Mouse (Mus musculus) neural tube, embryonic 13.5 days (tissue): ENCODE data around the gene Mgat4a. TPM values are rescaled to one million over a fixed set of nuclear protein-coding genes. Genes with fewer than 3 reads are reported as not detected.

Experiments
- ATAC-seq: fragments of 200-750 bp; cut with Nextera tagmentation; 2 replicates; pipeline ENCODE4 v1.8.0; 2017; ENCODE audit warnings: low read depth, mild to moderate bottlenecking, moderate TSS enrichment, moderate library complexity
- H3K27ac ChIP-seq: fragments of 300-500 bp; sonication (generic); replicated peaks from 2 replicates; pipeline ENCODE4 v1.5.1; 2015; ENCODE audit warnings: moderate library complexity, mild to moderate bottlenecking, inconsistent platforms
- H3K27me3 ChIP-seq: fragments of 300-500 bp; sonication (generic); 2 replicates; pipeline ENCODE4 v1.6.1; 2015; ENCODE audit warnings: mild to moderate bottlenecking, inconsistent platforms
- H3K36me3 ChIP-seq: fragments of 300-500 bp; sonication (generic); 2 replicates; pipeline ENCODE4 v1.6.1; 2015; ENCODE audit warnings: mild to moderate bottlenecking, inconsistent platforms
- H3K4me1 ChIP-seq: fragments of 300-500 bp; sonication (generic); replicated peaks from 2 replicates; pipeline ENCODE4 v1.6.1; 2015; ENCODE audit warnings: inconsistent platforms
- H3K4me2 ChIP-seq: fragments of 300-500 bp; sonication (generic); 2 replicates; pipeline ENCODE4 v1.6.1; 2015; ENCODE audit warnings: inconsistent platforms, mild to moderate bottlenecking, moderate library complexity
- H3K4me3 ChIP-seq: fragments of 300-500 bp; sonication (generic); 2 replicates; pipeline ENCODE4 v1.5.1; 2015; ENCODE audit warnings: mild to moderate bottlenecking, inconsistent platforms
- H3K9ac ChIP-seq: fragments of 300-500 bp; sonication (generic); 2 replicates; pipeline ENCODE4 v1.6.1; 2015; ENCODE audit warnings: moderate library complexity, mild to moderate bottlenecking, inconsistent platforms
- H3K9me3 ChIP-seq: fragments of 300-500 bp; sonication (generic); 2 replicates; pipeline ENCODE4 v1.6.1; 2016; ENCODE audit warnings: inconsistent platforms
- WGBS: fragments of 180-500 bp; shearing (Covaris S2); methylation state at CpG from one replicate; pipeline ENCODE4 v1.1.7; 2015; 5-methylcytosine and 5-hydroxymethylcytosine counted together
- polyA plus RNA-seq: library from polyadenylated mRNA; unstranded; fragments of >200 nt; fragmentation: Nextera tagmentation; extraction: Ambion mirVana; gene quantifications from 2 replicates; pipeline ENCODE4 v1.2.1, GENCODE M21; 2015

The Mgat4a gene
- 6.9 and 7.1 TPM in 2 replicates for polyA plus RNA-seq

DNA sequence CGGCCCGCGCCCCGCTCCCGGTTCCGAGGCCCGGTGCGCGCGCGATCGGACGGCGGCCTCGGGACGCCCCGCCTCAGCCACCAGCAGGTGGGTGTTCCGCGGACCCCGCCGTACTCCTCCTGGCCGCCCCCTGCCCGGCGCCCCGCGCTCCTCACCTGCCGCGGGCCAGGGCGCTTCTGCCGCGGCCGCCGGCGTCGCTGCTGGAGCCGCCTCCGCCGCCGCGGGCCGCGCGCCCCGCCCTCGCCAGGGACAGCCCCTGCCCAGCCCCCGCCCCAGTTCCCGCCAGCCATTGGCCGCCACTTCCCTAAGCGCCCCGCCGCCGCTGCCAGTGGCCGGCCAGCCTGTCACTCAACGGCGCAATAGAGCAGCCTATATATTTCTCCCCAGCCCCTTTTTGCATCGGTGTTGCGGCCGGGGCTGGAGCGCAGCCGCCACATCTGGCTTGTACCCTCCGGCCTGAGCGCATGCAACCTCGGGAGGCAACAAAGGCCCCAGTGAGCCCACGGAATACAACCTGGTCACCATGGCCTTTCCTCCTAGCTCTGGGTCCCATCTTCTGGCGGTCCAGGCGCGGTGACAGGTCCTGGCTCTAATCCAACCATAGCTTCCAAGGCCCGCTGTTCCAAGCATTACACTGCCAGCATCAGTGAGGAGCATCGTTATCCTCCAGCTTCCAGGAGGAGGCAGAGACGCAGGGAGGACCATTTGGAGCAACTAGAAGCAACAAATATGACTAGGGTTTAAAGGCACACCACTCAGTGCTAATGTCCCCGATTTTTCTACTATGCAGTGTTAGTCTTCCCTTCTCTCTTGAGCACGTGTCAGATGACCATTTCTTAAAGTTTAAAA, at the start of gene Mgat4a:
Gene Mgat4a, minus strand, starts transcription at position 207 of the 849 bp plus-strand sequence.
- WGBS = 2% methylated on average over 29 of the region's 72 CpGs

GRCm38 (mm10) chr1:37585809-37586480, 45.1 kb upstream of the Mgat4a start:
- no peaks in the 10 kb centered on the region for H3K4me1 ChIP-seq
- no peaks in the 10 kb centered on the region for H3K27me3 ChIP-seq
- WGBS = 79% methylated on average over 13 of the region's 13 CpGs
- no peak for ATAC-seq
- H3K9ac ChIP-seq = no peak overlapping the region
- H3K9me3 ChIP-seq = no peaks in the 10 kb centered on the region
- no peak overlapping the region for H3K4me3 ChIP-seq
- no peaks in the 10 kb centered on the region for H3K36me3 ChIP-seq
- no peak overlapping the region for H3K4me2 ChIP-seq
- no peak overlapping the region for H3K27ac ChIP-seq

More for the DNA sequence above, at the start of gene Mgat4a:
- Histone ChIP-seq H3K27ac (peak within 1 kb of the TSS; percentile 93), H3K9me3 (no peaks in the 10 kb centered on the region), H3K4me2 (peak within 1 kb of the TSS; percentile 90), H3K4me1 (peaks cover 31% of the 10 kb centered on the region), H3K36me3 (no peaks in the 10 kb centered on the region), H3K4me3 (peak within 1 kb of the TSS; percentile 76), H3K9ac (peak within 1 kb of the TSS; percentile 86), H3K27me3 (peaks cover 23% of the 10 kb centered on the region)
- ATAC-seq = peak; percentile 99

DNA sequence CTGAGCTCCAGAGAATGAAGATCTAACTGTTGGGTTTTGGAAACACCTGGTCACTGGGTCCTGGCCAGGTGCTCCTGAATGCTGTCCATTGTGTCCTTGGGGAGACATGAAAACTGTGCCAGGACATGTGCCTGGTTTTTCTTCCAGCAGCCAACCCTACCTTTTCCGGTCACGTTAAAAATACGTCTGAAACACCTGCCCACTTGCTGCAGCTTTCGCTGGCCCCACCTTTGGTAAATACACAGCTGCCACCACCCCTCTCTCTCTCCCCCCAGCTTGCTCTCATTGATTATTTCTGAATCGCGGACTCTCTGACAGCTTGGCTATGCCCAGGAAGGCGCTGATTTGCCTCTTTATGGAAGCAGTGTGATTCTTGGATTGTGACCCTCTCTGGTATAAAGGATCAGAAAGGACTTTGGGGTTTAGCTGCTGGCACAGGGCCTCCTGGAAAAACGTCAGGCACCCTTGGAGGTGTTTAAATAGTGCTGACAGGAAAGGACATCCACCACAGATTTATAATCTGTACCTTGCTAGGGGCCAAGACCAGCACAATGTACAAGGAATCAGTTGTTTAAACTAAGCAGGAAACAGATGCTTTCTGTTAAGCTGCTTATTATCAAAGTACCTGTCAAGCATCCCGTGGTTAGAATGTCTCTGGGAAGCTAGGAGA, 43.1 kb upstream of the Mgat4a start:
- ATAC-seq = no peak
- no peak overlapping the region for H3K27ac ChIP-seq
- no peak overlapping the region for H3K9ac ChIP-seq
- H3K27me3 ChIP-seq = no peaks in the 10 kb centered on the region
- H3K4me3 ChIP-seq = no peak overlapping the region
- no peak overlapping the region for H3K4me2 ChIP-seq
- H3K36me3 ChIP-seq = no peaks in the 10 kb centered on the region
- no peaks in the 10 kb centered on the region for H3K9me3 ChIP-seq
- WGBS = 73% methylated on average over 9 of the region's 9 CpGs
- no peaks in the 10 kb centered on the region for H3K4me1 ChIP-seq

GRCm38 (mm10) chr1:37583167-37583566, 42.4 kb upstream of the Mgat4a start:
- no peak overlapping the region for H3K9ac ChIP-seq
- no peaks in the 10 kb centered on the region for H3K36me3 ChIP-seq
- H3K27ac ChIP-seq = no peak overlapping the region
- no peak for ATAC-seq
- H3K27me3 ChIP-seq = no peaks in the 10 kb centered on the region
- no peak overlapping the region for H3K4me3 ChIP-seq
- H3K4me2 ChIP-seq = no peak overlapping the region
- WGBS = 90% methylated on average over 8 of the region's 8 CpGs
- H3K4me1 ChIP-seq = no peaks in the 10 kb centered on the region
- H3K9me3 ChIP-seq = no peaks in the 10 kb centered on the region

DNA sequence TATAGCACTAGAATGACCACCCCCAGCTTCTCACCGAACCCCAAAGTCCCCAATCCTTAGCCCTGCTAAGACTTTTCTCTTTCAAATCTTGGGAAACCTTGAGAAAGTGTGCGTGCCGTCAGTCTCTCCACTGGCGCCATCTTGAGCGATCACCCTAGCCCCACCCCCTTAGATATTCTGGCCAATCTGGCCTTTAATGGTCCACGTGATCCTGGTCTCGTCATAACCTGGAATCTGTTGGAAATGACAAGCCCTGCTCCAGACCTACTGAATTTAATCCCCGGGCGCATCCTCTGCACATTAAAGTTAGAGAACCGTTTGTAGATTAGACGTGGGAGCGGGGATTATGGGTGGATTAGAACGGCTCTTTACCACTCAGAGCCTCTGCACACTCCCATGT, 38.9 kb upstream of the Mgat4a start:
- WGBS = 94% methylated on average over 13 of the region's 13 CpGs
- no peak for ATAC-seq
- H3K4me3 ChIP-seq = no peak overlapping the region
- H3K27me3 ChIP-seq = no peaks in the 10 kb centered on the region
- H3K9ac ChIP-seq = no peak overlapping the region
- no peak overlapping the region for H3K27ac ChIP-seq
- 0 out of 2 replicates have a peak, but pooled peaks cover 7% of the 10 kb centered on the region for H3K9me3 ChIP-seq
- no peaks in the 10 kb centered on the region for H3K36me3 ChIP-seq
- no peak overlapping the region for H3K4me2 ChIP-seq
- no peaks in the 10 kb centered on the region for H3K4me1 ChIP-seq

- no peak overlapping the region for H3K9ac ChIP-seq
- H3K27ac ChIP-seq = no peak overlapping the region
- H3K36me3 ChIP-seq = no peaks in the 10 kb centered on the region
- no peak overlapping the region for H3K4me3 ChIP-seq
- WGBS = 78% methylated on average over 10 of the region's 10 CpGs
- no peak for ATAC-seq
- no peak overlapping the region for H3K4me2 ChIP-seq
- H3K27me3 ChIP-seq = no peaks in the 10 kb centered on the region
- 0 out of 2 replicates have a peak, but pooled peaks cover 7% of the 10 kb centered on the region for H3K9me3 ChIP-seq
- H3K4me1 ChIP-seq = no peaks in the 10 kb centered on the region
Observed at GRCm38 (mm10) chr1:37572528-37573272, 31.9 kb upstream of the Mgat4a start.

- no peaks in the 10 kb centered on the region for H3K27me3 ChIP-seq
- no peaks in the 10 kb centered on the region for H3K9me3 ChIP-seq
- no peak for ATAC-seq
- WGBS = 97% methylated on average over 1 of the region's 1 CpGs
- no peak overlapping the region for H3K9ac ChIP-seq
- no peaks in the 10 kb centered on the region for H3K36me3 ChIP-seq
- no peaks in the 10 kb centered on the region; the same call in 1 of the 2 replicates for H3K4me1 ChIP-seq
- H3K27ac ChIP-seq = no peak overlapping the region
- H3K4me2 ChIP-seq = no peak overlapping the region
- no peak overlapping the region for H3K4me3 ChIP-seq
Observed at GRCm38 (mm10) chr1:37568379-37568778, 27.6 kb upstream of the Mgat4a start.

DNA sequence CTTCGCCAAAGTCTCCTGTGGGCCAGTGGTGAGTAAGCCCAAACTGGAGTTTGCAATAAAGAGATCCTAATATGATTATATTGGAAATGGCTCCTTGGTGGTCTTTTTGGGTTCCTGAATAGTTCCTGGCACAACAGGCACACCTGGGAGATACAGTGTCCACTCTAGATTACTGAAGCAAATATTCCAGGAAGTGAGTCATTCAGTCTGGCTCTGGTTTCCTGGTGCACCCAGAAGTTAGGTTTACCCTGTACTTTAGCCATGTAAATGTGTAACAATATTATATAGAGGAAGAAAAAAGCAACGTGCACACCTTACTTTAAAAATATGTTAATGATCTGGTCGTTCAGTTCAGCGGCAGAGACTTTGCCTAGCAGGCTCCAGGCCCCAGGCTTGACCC, 25.9 kb upstream of the Mgat4a start:
- H3K27me3 ChIP-seq = no peaks in the 10 kb centered on the region
- WGBS = 91% methylated on average over 4 of the region's 4 CpGs

DNA sequence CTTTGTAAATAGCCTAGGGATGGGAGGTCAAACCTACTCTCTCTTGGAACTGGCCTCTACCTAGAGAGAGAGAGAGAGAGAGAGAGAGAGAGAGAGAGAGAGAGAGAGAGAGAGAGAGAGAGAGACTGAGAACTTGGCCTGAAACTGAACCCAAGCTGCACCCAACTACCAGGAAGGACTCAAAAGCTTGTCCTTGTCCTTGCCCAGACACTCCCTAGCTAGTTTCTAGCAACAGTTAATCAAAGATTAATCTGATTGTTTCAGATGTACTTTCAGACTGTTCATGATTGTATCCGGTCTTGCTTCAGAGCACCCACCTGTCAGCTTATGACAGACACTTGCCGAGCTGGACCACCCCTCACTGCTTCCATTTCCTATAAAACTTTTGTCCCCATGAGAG, 25.5 kb upstream of the Mgat4a start:
- H3K4me1 ChIP-seq = no peaks in the 10 kb centered on the region; the same call in 1 of the 2 replicates
- H3K4me3 ChIP-seq = no peak overlapping the region
- H3K36me3 ChIP-seq = no peaks in the 10 kb centered on the region
- no peak overlapping the region for H3K9ac ChIP-seq
- H3K27me3 ChIP-seq = no peaks in the 10 kb centered on the region
- H3K27ac ChIP-seq = no peak overlapping the region
- 78% methylated on average over 2 of the region's 2 CpGs for WGBS
- ATAC-seq = no peak
- no peak overlapping the region for H3K4me2 ChIP-seq
- no peaks in the 10 kb centered on the region for H3K9me3 ChIP-seq

More for the DNA sequence above, 25.9 kb upstream of the Mgat4a start:
- Histone ChIP-seq H3K4me1 (no peaks in the 10 kb centered on the region; the same call in 1 of the 2 replicates), H3K27ac (no peak overlapping the region), H3K9ac (no peak overlapping the region), H3K36me3 (no peaks in the 10 kb centered on the region), H3K9me3 (no peaks in the 10 kb centered on the region), H3K4me3 (no peak overlapping the region), H3K4me2 (no peak overlapping the region)
- ATAC-seq = no peak

DNA sequence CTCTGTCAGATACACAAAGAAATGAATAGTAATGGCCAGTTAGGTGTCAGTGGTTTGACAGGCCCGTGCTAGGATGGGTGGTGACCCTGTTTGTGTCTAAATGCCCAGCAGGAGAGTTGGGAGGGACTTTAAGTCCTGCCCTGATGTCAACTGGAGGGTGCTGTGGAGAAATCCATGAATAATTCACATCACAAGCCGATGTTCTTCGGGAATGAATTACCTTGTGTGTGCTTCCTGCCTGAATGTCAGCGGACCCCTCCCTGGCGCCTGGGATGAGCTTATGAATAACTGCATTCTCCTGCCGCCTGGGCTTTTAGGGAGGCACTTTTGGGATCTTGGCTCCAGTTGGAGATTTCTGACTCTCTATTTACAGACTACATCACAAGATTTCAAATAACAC, 24.6 kb upstream of the Mgat4a start:
- H3K9ac ChIP-seq = no peak overlapping the region
- 26% methylated on average over 6 of the region's 6 CpGs for WGBS
- no peaks in the 10 kb centered on the region for H3K36me3 ChIP-seq
- H3K4me2 ChIP-seq = no peak overlapping the region
- H3K27me3 ChIP-seq = no peaks in the 10 kb centered on the region
- no peak overlapping the region for H3K27ac ChIP-seq
- no peaks in the 10 kb centered on the region for H3K9me3 ChIP-seq
- no peaks in the 10 kb centered on the region; the same call in 1 of the 2 replicates for H3K4me1 ChIP-seq
- H3K4me3 ChIP-seq = no peak overlapping the region
- ATAC-seq = no peak

DNA sequence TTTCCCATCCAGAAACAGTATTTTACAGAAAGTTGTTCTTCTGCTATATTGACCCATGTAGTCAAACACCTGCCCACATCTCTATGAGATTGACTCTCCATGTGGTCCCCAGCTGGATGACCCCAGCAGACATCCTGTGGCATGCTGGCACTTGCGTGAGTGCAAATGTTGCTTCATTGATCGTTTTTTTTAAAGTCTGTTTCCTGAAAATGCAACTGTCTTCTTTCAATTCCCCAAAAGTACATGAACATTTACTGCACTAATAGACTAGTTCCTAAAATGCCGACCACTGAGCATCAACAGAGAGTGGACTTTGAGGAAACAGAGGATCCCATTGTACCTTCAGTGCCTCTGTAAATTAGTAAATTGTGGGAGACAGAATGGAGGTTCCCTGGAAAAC, 21.1 kb upstream of the Mgat4a start:
- WGBS = 85% methylated on average over 3 of the region's 3 CpGs
- Histone ChIP-seq H3K4me2 (no peak overlapping the region), H3K4me3 (no peak overlapping the region), H3K36me3 (no peaks in the 10 kb centered on the region), H3K27ac (no peak overlapping the region), H3K9me3 (no peaks in the 10 kb centered on the region), H3K27me3 (no peaks in the 10 kb centered on the region), H3K9ac (no peak overlapping the region), H3K4me1 (no peaks in the 10 kb centered on the region; the same call in 1 of the 2 replicates)
- no peak for ATAC-seq
